Mouse (Mus musculus): Measurements from ENCODE around the gene Mrpl38. TPM values are rescaled to one million over a fixed set of nuclear protein-coding genes. Genes with fewer than 3 reads are reported as not detected.

Mrpl38 gene
- polyA plus RNA-seq, 1 experiment from 2014 or later: 79.8 TPM

DNA sequence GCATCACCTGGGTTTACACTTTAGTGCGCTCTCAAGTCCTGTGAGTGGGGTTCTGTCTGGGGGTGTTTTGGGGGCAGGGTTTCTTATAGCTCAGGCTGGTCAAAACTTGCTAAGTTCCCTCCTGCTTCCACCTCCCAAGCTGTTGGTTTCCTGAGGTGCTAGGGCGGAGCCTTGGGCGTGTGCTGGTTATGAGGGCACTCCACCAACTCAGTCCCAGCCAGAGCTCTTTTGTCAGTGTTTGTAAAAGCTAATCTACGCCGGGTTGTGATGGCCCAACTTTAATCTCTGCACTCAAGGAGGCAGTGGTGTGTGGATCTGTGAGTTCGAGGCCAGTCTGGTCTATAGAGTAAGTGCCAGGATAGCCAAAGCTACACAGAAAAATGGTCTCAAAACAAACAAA lies 54.5 kb downstream of the Mrpl38 start:
- WGBS: 92% methylated on average over 6 of the region's 6 CpGs
- no peak for ATAC-seq
- H3K27me3 ChIP-seq: no peaks in the 10 kb centered on the region
- no peak overlapping the region for H3K4me3 ChIP-seq
- H3K27ac ChIP-seq: no peak overlapping the region
- no peak overlapping the region for H3K9ac ChIP-seq
- peaks cover 21% of the 10 kb centered on the region for H3K4me1 ChIP-seq
- peaks cover 51% of the 10 kb centered on the region for H3K36me3 ChIP-seq (ENCODE audit: poor library complexity, severe bottlenecking)
- H3K4me2 ChIP-seq: no peak overlapping the region
- no peaks in the 10 kb centered on the region for H3K9me3 ChIP-seq (replicated peaks)

GRCm38 (mm10) chr11:116083096-116083672 lies 55.5 kb downstream of the Mrpl38 start:
- Histone ChIP-seq H3K9me3 (replicated peaks) (no peaks in the 10 kb centered on the region), H3K36me3 (ENCODE audit: poor library complexity, severe bottlenecking) (peaks cover 57% of the 10 kb centered on the region), H3K27me3 (no peaks in the 10 kb centered on the region), H3K27ac (no peak overlapping the region), H3K4me2 (no peak overlapping the region), H3K9ac (no peak overlapping the region), H3K4me1 (peaks cover 28% of the 10 kb centered on the region), H3K4me3 (no peak overlapping the region)
- no peak for ATAC-seq
- WGBS: 93% methylated on average over 14 of the region's 14 CpGs

Other genes starting within 250 kb of the Mrpl38 start
- gene Smim5, start 238.9 kb downstream of the Mrpl38 start, polyA plus RNA-seq (2015; fragmentation: Nextera tagmentation; extraction: Ambion mirVana): 1.4 and 1.5 TPM in 2 replicates
- gene Smim6, start 226.9 kb downstream of the Mrpl38 start, polyA plus RNA-seq (2015; fragmentation: Nextera tagmentation; extraction: Ambion mirVana): 0.80 and 0.86 TPM in 2 replicates
- gene Sap30bp, start 205.6 kb downstream of the Mrpl38 start, polyA plus RNA-seq (2015; fragmentation: Nextera tagmentation; extraction: Ambion mirVana): 56.1 and 62.4 TPM in 2 replicates
- 24.4 and 29.6 TPM in 2 replicates for gene Recql5, start 205.4 kb downstream of the Mrpl38 start, polyA plus RNA-seq (2015; fragmentation: Nextera tagmentation; extraction: Ambion mirVana)
- gene Itgb4, start 164.2 kb downstream of the Mrpl38 start, polyA plus RNA-seq (2015; fragmentation: Nextera tagmentation; extraction: Ambion mirVana): 0.21 and 0.38 TPM in 2 replicates
- 74.8 and 86.1 TPM in 2 replicates for gene Galk1, start 126.1 kb downstream of the Mrpl38 start, polyA plus RNA-seq (2015; fragmentation: Nextera tagmentation; extraction: Ambion mirVana)
- gene H3f3b, start 110.9 kb downstream of the Mrpl38 start, polyA plus RNA-seq (2015; fragmentation: Nextera tagmentation; extraction: Ambion mirVana): 2,689 and 2,766 TPM in 2 replicates
- 38.0 and 42.3 TPM in 2 replicates for gene Unk, start 108.5 kb downstream of the Mrpl38 start, polyA plus RNA-seq (2015; fragmentation: Nextera tagmentation; extraction: Ambion mirVana)
- 0.84 and 0.98 TPM in 2 replicates for gene Unc13d, start 60.9 kb downstream of the Mrpl38 start, polyA plus RNA-seq (2015; fragmentation: Nextera tagmentation; extraction: Ambion mirVana)
- gene Wbp2, start 51.9 kb downstream of the Mrpl38 start, polyA plus RNA-seq (2015; fragmentation: Nextera tagmentation; extraction: Ambion mirVana): 114 and 115 TPM in 2 replicates
- gene Trim47, start 11.7 kb downstream of the Mrpl38 start, polyA plus RNA-seq (2015; fragmentation: Nextera tagmentation; extraction: Ambion mirVana): 2.7 and 2.8 TPM in 2 replicates
- 1.2 and 1.6 TPM in 2 replicates for gene Trim65, start 7.7 kb downstream of the Mrpl38 start, polyA plus RNA-seq (2015; fragmentation: Nextera tagmentation; extraction: Ambion mirVana)
- 58.5 and 71.5 TPM in 2 replicates for gene Fbf1, start 29.3 kb upstream of the Mrpl38 start, polyA plus RNA-seq (2015; fragmentation: Nextera tagmentation; extraction: Ambion mirVana)
- 75.3 and 81.6 TPM in 2 replicates for gene Ten1, start 60.0 kb upstream of the Mrpl38 start, polyA plus RNA-seq (2015; fragmentation: Nextera tagmentation; extraction: Ambion mirVana)
- 35.0 and 43.3 TPM in 2 replicates for gene Acox1, start 60.2 kb upstream of the Mrpl38 start, polyA plus RNA-seq (2015; fragmentation: Nextera tagmentation; extraction: Ambion mirVana)
- gene Evpl, start 99.2 kb upstream of the Mrpl38 start, polyA plus RNA-seq (2015; fragmentation: Nextera tagmentation; extraction: Ambion mirVana): 0.12 and 0.14 TPM in 2 replicates
- gene Srp68, start 135.3 kb upstream of the Mrpl38 start, polyA plus RNA-seq (2015; fragmentation: Nextera tagmentation; extraction: Ambion mirVana): 71.8 and 72.1 TPM in 2 replicates
- 0.09 and 0.16 TPM in 2 replicates for gene Galr2, start 142.1 kb upstream of the Mrpl38 start, polyA plus RNA-seq (2015; fragmentation: Nextera tagmentation; extraction: Ambion mirVana)
- gene Exoc7, start 168.4 kb upstream of the Mrpl38 start, polyA plus RNA-seq (2015; fragmentation: Nextera tagmentation; extraction: Ambion mirVana): 88.9 and 89.2 TPM in 2 replicates
- gene Foxj1, start 196.5 kb upstream of the Mrpl38 start, polyA plus RNA-seq (2015; fragmentation: Nextera tagmentation; extraction: Ambion mirVana): 8.1 and 10.6 TPM in 2 replicates

All from forebrain, embryonic 13.5 days (tissue).